Mouse (Mus musculus): ENCODE data around the gene Asb10. TPM values are rescaled to one million over a fixed set of nuclear protein-coding genes. Genes with fewer than 3 reads are reported as not detected.

The Asb10 gene
- polyA plus RNA-seq, 1 experiment from 2014 or later, result 0.40 TPM

DNA sequence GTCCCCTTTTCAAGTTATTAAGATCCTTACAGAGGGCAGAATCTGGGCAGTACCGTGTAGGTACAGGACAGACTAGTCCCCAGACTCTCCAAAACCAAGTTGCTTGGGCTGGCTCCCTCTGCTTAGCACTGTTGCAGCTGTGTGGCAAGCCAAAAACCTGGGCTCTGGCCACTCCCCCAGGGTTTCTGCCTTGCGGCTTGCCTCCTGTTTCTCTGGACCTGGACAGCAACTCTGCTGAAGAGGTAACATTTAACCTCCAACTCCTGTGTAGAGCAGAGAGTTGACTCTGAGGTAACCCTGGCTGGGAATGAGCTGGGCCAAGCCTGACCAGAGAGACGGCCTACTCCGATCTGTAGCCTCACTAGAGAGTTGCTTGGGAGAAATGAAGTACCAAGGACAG, 38.0 kb downstream of the Asb10 start:
- Histone ChIP-seq H3K4me3 (replicated peaks) (no peak overlapping the region), H3K4me1 (replicated peaks) (no peaks in the 10 kb centered on the region; the same call in 1 of the 2 replicates), H3K9ac (no peak overlapping the region), H3K27ac (no peak overlapping the region), H3K27me3 (replicated peaks) (peaks cover 18% of the 10 kb centered on the region), H3K36me3 (peaks cover 27% of the 10 kb centered on the region), H3K4me2 (replicated peaks) (no peak overlapping the region), H3K9me3 (no peaks in the 10 kb centered on the region)
- 80% methylated on average over 4 of the region's 4 CpGs for WGBS
- ATAC-seq, result no peak

DNA sequence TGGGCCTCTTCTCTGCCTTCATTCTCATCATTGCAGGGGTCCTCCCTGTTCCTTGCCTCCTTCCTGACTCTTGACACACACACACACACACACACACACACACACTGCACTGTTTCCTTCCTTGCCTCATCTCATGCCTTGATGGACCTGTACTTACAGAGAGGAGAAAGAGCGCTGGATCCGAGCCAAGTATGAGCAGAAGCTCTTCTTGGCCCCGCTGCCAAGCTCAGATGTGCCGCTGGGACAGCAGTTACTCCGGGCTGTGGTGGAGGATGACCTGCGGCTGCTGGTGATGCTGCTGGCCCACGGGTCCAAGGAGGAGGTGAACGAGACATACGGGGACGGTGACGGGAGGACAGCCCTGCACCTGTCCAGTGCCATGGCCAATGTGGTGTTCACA, 39.9 kb downstream of the Asb10 start:
- H3K9me3 ChIP-seq, result no peaks in the 10 kb centered on the region
- 83% methylated on average over 11 of the region's 11 CpGs for WGBS
- no peak overlapping the region for H3K4me3 ChIP-seq (replicated peaks)
- no peak overlapping the region for H3K9ac ChIP-seq
- H3K27ac ChIP-seq, result no peak overlapping the region
- peaks cover 27% of the 10 kb centered on the region for H3K36me3 ChIP-seq
- ATAC-seq, result no peak
- peaks cover 16% of the 10 kb centered on the region for H3K27me3 ChIP-seq (replicated peaks)
- no peaks in the 10 kb centered on the region; the same call in 1 of the 2 replicates for H3K4me1 ChIP-seq (replicated peaks)
- H3K4me2 ChIP-seq (replicated peaks), result no peak overlapping the region

DNA sequence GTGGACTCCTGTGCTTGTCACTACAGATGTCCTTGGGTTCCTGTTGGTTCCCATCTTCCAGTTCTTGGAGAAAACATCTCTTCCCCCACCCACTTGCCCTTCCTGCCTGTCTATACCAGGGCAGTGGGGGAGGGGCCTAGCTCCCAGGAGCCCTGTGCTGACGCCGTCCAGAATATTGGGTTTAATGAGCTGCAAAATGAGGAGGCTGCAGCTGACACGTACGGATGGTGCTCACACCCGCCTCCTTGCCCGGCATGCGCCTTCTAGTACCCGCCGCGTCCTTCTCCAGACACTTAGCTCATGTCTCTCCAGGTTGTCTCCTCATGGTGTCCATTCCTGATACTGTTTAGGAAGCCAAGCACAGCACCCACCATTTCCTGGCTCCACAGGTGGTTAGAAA, 41.7 kb downstream of the Asb10 start:
- ATAC-seq, result no peak
- WGBS, result 91% methylated on average over 10 of the region's 10 CpGs
- no peak overlapping the region for H3K4me3 ChIP-seq (replicated peaks)
- no peak overlapping the region for H3K4me2 ChIP-seq (replicated peaks)
- H3K27ac ChIP-seq, result no peak overlapping the region
- no peaks in the 10 kb centered on the region for H3K4me1 ChIP-seq (replicated peaks)
- H3K36me3 ChIP-seq, result peaks cover 31% of the 10 kb centered on the region
- 0 out of 2 replicates have a peak, but pooled peaks cover under 1% of the 10 kb centered on the region for H3K27me3 ChIP-seq (replicated peaks)
- H3K9ac ChIP-seq, result no peak overlapping the region
- H3K9me3 ChIP-seq, result no peaks in the 10 kb centered on the region

DNA sequence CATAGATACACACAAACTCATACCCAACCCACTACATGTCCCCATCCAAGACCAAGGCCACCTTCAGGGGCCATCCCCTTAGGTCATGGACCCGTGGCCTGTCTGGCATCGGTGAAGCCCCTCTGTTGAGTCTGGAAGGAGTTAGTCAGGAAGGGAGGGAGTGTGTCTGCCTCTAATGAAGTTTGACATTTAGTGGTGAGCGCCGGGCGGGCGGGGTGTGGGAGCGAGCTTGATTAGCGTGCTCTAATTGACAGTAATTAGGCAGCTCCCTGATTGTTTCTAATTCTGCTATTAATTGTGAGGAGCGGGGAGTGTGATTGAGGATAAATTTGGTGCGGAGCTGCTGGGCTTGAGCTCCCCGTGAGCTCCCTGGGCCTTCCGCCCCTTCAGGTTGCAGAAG, 43.3 kb downstream of the Asb10 start:
- Histone ChIP-seq H3K9me3 (no peaks in the 10 kb centered on the region), H3K4me1 (replicated peaks) (no peaks in the 10 kb centered on the region), H3K4me3 (replicated peaks) (no peak overlapping the region), H3K27me3 (replicated peaks) (no peaks in the 10 kb centered on the region), H3K27ac (no peak overlapping the region), H3K4me2 (replicated peaks) (no peak overlapping the region), H3K9ac (no peak overlapping the region), H3K36me3 (peaks cover 45% of the 10 kb centered on the region)
- WGBS, result 79% methylated on average over 12 of the region's 12 CpGs
- ATAC-seq, result no peak

DNA sequence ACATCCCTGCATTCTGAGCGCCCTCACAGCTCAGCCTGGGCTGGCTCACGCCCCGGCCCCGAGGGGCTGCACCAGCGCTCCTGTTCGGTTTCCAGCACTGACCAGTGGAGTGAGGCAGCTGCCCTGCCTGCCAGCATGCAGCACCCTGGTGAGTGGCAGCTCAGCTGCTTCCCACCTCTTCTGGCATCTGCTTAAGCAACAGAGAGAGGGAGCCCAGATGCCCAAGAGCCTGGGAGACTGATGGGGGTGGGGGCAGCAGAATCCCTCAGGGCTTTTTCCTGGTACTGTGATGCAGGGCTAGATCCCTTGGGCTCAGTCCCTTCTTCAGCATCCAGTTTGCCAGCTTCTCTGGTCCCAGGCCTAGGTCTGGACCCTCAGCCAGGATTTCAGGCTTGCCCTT, 44.0 kb downstream of the Asb10 start:
- Histone ChIP-seq H3K4me3 (replicated peaks) (no peak overlapping the region), H3K9me3 (no peaks in the 10 kb centered on the region), H3K27ac (no peak overlapping the region), H3K4me1 (replicated peaks) (no peaks in the 10 kb centered on the region), H3K36me3 (peaks cover 44% of the 10 kb centered on the region), H3K27me3 (replicated peaks) (no peaks in the 10 kb centered on the region), H3K4me2 (replicated peaks) (no peak overlapping the region), H3K9ac (no peak overlapping the region)
- WGBS, result 79% methylated on average over 6 of the region's 6 CpGs
- no peak for ATAC-seq

DNA sequence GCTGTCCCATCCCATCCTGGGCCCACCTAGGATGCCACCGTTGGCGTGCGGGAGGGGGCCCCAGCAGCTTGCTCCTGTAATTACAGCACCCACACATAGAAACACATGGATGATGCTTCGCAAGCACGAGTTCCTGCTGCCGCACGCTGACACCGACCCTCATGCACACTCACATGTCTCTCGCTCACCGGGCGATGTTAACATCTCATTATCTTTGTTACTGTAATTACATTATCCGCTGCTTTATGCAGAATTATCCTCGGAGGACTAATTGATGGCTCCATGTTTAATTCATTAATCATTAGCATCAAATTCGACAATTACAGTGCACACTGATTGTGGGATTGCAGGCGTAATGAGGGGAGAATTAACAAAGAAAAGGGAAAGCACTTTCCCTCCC, 45.8 kb downstream of the Asb10 start:
- H3K4me3 ChIP-seq (replicated peaks), result no peak overlapping the region
- no peak overlapping the region for H3K27ac ChIP-seq
- peaks cover 38% of the 10 kb centered on the region for H3K36me3 ChIP-seq
- no peak overlapping the region for H3K9ac ChIP-seq
- ATAC-seq, result no peak
- no peak overlapping the region for H3K4me2 ChIP-seq (replicated peaks)
- H3K9me3 ChIP-seq, result no peaks in the 10 kb centered on the region
- H3K27me3 ChIP-seq (replicated peaks), result no peaks in the 10 kb centered on the region
- no peaks in the 10 kb centered on the region for H3K4me1 ChIP-seq (replicated peaks)
- WGBS, result 90% methylated on average over 15 of the region's 15 CpGs

DNA sequence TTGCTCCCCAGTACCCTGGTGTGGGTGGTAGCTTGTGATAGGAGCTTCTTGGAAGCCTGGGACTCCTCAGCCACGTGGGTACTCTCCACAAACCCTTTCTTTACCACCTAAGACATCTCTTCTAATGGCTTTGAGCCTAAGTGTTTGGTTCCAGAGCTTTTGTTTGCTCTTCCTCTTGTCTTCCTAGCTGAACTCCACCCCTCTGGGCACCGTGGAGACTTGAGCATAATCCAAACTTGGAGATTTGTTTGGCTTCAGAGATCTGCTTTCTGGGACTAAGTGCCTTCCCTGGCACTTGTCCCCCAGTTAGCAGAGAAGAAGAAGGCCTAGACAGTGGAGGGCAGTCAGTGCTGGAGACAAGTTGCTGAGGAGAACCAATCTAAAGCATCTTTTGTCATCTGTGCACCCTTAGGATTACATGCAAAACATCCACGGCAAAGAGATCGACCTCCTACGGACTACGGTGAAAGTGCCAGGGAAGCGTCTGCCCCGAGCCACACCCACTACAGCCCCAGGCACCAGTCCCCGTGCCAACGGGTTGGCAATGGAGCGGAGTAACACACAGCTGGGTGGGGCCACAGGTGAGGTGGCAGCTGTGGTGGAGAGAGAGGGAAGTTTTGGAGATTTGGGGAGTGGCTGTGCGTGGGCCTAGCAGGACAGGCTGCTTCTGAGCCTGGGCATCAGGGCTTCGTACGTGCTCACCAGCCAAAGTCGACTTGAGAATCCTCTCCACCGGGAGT, 48.1 kb downstream of the Asb10 start:
- Histone ChIP-seq H3K36me3 (peaks cover 45% of the 10 kb centered on the region), H3K4me1 (replicated peaks) (no peaks in the 10 kb centered on the region), H3K4me2 (replicated peaks) (no peak overlapping the region), H3K27me3 (replicated peaks) (no peaks in the 10 kb centered on the region), H3K27ac (no peak overlapping the region), H3K4me3 (replicated peaks) (no peak overlapping the region), H3K9me3 (no peaks in the 10 kb centered on the region), H3K9ac (no peak overlapping the region)
- 88% methylated on average over 16 of the region's 16 CpGs for WGBS
- ATAC-seq, result no peak

DNA sequence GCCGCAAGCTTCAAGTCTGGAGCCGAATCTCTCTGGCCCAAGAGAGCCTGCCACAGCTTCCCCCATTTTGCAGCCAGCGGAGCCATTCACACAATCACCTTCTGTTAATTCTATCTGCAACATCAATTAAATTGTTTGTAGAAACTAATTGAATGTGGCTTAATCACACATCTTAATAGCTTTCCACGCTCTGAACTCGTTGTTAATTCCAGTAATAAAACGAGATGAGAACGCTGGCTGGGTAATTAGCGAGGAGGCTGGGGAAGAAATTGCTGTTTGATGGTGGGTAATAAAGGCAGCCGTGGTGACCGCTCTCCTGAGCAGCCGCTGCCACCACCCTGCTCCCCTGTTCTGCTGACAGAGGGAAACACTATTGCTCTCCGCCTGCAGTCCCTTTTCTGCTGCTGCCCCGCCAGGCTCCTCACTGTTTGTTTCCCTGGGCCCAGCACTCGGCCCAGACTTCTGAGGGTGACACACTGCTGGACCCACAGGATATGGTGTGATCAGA, 50.3 kb downstream of the Asb10 start:
- 35% methylated on average over 14 of the region's 14 CpGs for WGBS

DNA sequence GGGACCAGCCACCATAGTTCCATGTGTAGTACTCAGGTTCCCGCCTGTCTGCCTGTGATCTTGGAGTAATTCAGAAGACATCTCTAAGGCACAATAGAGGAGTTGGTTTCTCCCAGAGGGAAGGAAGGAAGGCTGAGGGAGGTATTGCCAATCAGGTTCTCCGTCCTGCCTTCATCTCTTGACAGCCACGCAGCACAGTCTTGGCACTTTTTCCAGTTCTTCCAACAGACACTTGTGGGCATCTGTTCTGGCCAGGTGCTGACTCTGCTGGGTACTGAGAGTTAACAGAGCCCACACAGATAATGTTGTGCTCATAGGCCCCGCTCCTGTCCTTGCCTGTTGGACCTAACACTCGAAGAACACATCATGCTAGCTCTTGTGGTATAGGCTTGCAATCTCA, 54.0 kb downstream of the Asb10 start:
- peaks cover 11% of the 10 kb centered on the region for H3K4me1 ChIP-seq (replicated peaks)
- no peak for ATAC-seq
- WGBS, result 90% methylated on average over 5 of the region's 5 CpGs
- no peak overlapping the region for H3K9ac ChIP-seq
- H3K27ac ChIP-seq, result no peak overlapping the region
- H3K4me2 ChIP-seq (replicated peaks), result no peak overlapping the region
- H3K4me3 ChIP-seq (replicated peaks), result no peak overlapping the region
- H3K36me3 ChIP-seq, result peaks cover 52% of the 10 kb centered on the region
- H3K27me3 ChIP-seq (replicated peaks), result no peaks in the 10 kb centered on the region
- H3K9me3 ChIP-seq, result no peaks in the 10 kb centered on the region

More for the DNA sequence above, 50.3 kb downstream of the Asb10 start:
- ATAC-seq, result no peak
- Histone ChIP-seq H3K9ac (no peak overlapping the region), H3K4me1 (replicated peaks) (no peaks in the 10 kb centered on the region), H3K9me3 (no peaks in the 10 kb centered on the region), H3K27me3 (replicated peaks) (no peaks in the 10 kb centered on the region), H3K4me3 (replicated peaks) (no peak overlapping the region), H3K36me3 (peaks cover 58% of the 10 kb centered on the region), H3K4me2 (replicated peaks) (no peak overlapping the region), H3K27ac (no peak overlapping the region)

DNA sequence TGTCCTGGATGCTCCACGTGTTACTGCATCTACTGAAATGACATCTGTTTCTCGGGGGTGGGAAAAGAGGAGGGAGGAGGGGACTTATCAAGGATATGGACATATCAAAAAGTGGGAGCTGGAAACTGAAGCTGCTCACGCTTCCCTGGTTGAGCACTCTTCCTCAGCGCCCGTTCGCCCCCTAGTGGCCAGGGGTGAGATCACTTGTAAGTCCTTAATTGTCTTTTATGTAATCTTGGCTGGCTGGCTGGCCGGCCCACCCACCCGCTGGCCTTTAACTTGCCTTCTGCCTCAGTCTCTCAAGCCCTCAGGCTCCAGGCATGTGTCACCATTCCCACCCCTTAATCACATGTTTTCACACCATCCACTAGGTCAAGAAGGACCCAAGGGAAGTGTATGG, 54.7 kb downstream of the Asb10 start:
- Histone ChIP-seq H3K4me2 (replicated peaks) (no peak overlapping the region), H3K36me3 (peaks cover 52% of the 10 kb centered on the region), H3K4me3 (replicated peaks) (no peak overlapping the region), H3K27me3 (replicated peaks) (no peaks in the 10 kb centered on the region), H3K9me3 (no peaks in the 10 kb centered on the region), H3K27ac (no peak overlapping the region), H3K4me1 (replicated peaks) (peaks cover 16% of the 10 kb centered on the region), H3K9ac (no peak overlapping the region)
- WGBS, result 3% methylated on average over 8 of the region's 8 CpGs
- no peak for ATAC-seq

DNA sequence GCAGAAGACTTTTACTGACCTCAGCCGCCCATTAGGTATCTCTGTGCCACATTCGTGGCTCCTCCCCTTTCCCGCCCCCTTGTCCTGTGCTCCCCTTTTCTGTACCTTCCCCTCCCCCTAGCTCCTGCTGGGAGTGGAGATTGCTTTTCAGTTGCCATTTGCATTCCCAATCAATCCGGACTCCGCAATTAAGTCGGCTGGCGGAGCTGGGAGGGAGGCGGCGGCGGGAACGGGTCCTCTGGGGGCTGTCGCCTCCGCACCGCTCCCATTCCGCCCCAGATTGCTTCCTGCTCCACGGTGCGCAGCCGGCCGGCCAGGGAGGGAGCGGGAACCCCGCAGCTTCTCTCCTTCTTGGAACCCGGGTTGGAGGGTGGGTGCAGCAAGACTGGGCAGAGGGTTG, 55.8 kb downstream of the Asb10 start:
- H3K4me3 ChIP-seq (replicated peaks), result no peak overlapping the region
- H3K27me3 ChIP-seq (replicated peaks), result no peaks in the 10 kb centered on the region
- peaks cover 56% of the 10 kb centered on the region for H3K36me3 ChIP-seq
- no peak for ATAC-seq
- no peak overlapping the region for H3K4me2 ChIP-seq (replicated peaks)
- 58% methylated on average over 22 of the region's 22 CpGs for WGBS
- H3K27ac ChIP-seq, result no peak overlapping the region
- H3K9me3 ChIP-seq, result no peaks in the 10 kb centered on the region
- H3K9ac ChIP-seq, result no peak overlapping the region
- peaks cover 16% of the 10 kb centered on the region for H3K4me1 ChIP-seq (replicated peaks)

DNA sequence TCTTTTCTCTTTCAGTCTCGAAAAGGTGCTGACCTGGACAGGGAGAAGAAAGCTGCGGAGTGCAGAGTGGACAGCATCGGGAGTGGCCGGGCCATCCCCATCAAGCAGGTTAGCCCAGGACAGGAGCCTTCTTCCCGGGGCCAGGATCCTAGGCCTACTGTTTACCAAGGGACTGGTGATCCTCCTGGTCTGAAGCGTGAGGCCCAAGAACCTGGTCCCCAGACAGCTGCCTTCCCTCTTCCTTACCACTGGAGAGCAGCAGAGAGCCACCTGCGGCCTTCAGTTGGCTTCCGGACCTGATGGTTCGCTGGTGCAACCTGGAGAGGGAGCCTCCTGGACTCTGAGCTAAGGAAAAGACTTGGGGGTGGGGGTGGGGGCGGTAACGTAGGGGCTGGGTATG, 57.5 kb downstream of the Asb10 start:
- H3K9ac ChIP-seq, result peak overlapping the region; percentile 12; the same call in 1 of the 2 replicates
- H3K36me3 ChIP-seq, result peaks cover 55% of the 10 kb centered on the region
- H3K4me3 ChIP-seq (replicated peaks), result no peak overlapping the region
- peak; percentile 58 for ATAC-seq
- peak overlapping the region; percentile 38 for H3K4me2 ChIP-seq (replicated peaks)
- no peaks in the 10 kb centered on the region for H3K27me3 ChIP-seq (replicated peaks)
- 15% methylated on average over 11 of the region's 11 CpGs for WGBS
- H3K4me1 ChIP-seq (replicated peaks), result peaks cover 16% of the 10 kb centered on the region
- H3K9me3 ChIP-seq, result no peaks in the 10 kb centered on the region
- H3K27ac ChIP-seq, result peak overlapping the region; percentile 74
